Mouse (Mus musculus): ENCODE measurements around the gene Ppfia3. TPM values are rescaled to one million over a fixed set of nuclear protein-coding genes. Genes with fewer than 3 reads are reported as not detected.
A peak's percentile ranks its signal among the peaks of the same experiment; 100 is the strongest.
"Not testable (repeated sequence)": the region's sequence is repeated elsewhere in the genome, so short reads cannot be mapped to it uniquely, and the experiment has no call there.

Ppfia3 gene
- total RNA-seq, 2 experiments from 2014 or later, result 129 to 134 TPM

DNA sequence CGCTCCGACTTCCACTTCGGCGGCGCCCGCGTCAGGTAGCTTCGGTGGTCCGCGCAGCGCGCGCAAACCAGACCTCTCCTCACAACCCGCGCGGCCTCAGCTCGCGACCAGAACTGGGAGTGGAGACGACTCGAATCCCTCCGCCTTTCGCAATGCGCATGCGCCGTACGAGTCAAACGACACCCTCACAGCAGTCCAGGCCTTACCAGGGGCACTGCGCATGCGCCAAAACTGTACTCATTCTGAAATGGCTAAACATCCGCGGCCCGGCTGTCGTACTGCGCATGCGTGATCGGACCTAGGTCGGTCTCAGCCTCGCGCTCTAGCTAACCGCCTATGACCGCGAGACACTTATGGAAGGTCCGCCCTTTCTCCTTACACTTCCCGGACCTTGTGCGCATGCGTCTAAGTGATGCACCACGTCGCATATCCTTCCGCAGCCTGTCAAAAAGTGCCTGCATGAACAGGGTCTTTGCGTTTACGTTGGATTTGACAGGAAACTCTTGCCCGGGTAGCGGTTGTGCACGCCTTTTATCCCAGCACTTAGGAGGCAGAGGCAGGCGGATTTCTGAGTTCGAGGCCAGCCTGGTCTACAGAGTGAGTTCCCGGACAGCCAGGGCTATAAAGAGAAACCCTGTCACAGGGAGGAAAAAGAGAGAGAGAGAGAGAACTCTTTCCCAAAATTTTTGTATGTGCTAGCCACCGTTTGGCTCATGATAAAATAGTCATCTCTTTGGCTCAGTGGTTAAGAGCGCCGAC, 28.9 kb upstream of the Ppfia3 start, which contains the start of gene Snrnp70:
Gene Snrnp70 (minus strand): TSS at position 165 of the 759 bp plus-strand sequence.
- peak; percentile 99 to 100 for DNase-seq (ENCODE audit: extremely low spot score in 1 of 2, low spot score in 1 of 2)

DNA sequence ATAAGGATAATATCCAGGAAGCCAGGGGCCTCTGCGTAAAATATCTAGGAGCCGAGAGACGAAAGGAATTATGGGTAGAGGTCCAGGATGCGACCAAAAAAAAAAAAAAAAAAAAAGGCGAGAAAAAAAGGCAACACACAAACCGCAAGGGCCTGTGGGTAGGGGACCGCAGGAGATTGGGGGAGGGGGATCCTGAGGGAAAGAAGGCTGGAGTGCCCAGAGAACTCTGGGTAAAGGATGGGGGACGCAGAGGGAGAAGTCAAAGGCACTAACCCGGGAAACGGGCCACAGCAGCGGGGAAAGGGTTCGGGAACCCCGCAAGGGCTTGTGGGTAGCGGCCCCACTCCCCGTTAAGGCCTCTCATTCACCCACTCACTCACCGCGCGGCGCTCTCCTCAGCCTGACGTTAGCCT, 28.3 kb upstream of the Ppfia3 start:
- DNase-seq (ENCODE audit: extremely low spot score in 1 of 2, low spot score in 1 of 2), result no peak

DNA sequence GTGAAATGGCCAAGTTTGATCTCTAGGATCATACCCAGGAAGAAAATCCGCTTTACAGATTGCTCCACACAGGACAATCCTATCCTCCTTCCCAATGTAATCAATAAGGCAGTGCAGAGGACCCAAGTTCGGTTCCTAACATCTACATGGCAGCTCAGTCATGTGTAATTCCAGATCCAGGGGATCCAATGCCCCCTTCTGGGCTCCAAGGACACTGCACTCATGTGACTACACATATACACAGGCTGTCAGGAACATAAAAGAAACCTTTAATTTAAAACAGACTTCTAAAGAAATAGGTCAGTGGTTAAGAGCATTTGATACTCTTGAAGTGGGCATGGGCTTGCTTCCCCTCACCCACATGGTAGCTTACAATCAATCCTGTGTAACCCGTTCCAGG, 19.3 kb upstream of the Ppfia3 start:
- no peak for DNase-seq (ENCODE audit: extremely low spot score in 1 of 2, low spot score in 1 of 2)

DNA sequence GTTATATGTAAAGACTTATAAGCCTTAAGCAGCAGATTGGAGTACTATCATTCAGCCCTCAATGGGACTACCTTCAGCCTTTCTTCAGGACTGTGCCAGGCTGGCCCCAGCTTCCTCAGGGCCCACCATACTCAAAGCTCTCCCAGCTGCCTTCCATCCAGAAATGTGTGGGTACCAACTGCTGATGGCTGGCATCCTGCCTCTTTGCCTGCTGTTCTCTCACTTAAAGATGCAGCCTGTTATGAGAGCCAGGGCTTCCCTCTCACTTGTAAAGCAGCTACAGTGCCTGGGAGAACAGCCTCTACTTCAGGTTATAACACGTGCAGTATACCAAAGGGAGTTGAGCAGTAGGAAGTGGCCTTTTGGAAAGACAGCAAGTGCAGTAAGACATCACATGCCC, 9.2 kb upstream of the Ppfia3 start:
- DNase-seq (ENCODE audit: extremely low spot score in 1 of 2, low spot score in 1 of 2), result no peak

DNA sequence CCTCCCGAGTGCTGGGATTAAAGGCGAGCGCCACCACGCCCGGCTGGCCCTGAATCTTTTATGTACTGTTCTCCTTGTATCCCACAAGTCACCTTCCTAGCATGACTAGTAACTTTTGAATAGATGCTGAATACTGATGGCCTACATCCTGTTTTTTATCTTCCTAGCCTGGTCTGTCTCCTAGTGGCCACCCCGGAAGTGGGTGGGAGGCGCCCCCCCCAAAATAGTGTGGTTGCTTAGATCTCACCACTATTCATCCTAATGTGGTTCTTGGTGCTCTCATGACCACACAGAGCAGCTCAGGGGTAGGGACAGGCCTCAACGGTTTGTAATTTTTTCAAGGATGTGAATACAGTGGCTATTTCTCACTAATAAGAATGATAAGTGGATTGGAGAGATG, 7.8 kb upstream of the Ppfia3 start:
- no peak for DNase-seq (ENCODE audit: extremely low spot score in 1 of 2, low spot score in 1 of 2)

DNA sequence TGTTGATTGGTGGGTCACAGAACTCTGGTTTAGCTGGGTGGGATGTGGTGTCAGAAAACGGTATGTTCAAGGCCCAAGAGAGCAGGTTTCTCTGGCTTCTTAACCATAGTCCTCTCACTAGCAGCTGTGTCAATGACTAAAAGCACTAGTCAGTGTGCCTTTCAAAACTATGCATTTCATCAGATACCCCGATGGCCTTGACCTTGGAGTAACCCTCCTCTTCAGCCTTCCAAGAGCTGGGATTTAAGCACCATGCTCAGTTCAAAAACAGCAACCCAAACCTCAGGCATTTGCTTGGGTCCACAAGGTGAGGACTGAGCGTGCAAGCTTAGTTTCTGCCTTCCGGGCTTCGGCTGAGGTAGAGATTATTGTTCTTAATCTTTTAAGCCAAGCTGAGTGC, 5.6 kb upstream of the Ppfia3 start:
- no peak for DNase-seq (ENCODE audit: extremely low spot score in 1 of 2, low spot score in 1 of 2)

DNA sequence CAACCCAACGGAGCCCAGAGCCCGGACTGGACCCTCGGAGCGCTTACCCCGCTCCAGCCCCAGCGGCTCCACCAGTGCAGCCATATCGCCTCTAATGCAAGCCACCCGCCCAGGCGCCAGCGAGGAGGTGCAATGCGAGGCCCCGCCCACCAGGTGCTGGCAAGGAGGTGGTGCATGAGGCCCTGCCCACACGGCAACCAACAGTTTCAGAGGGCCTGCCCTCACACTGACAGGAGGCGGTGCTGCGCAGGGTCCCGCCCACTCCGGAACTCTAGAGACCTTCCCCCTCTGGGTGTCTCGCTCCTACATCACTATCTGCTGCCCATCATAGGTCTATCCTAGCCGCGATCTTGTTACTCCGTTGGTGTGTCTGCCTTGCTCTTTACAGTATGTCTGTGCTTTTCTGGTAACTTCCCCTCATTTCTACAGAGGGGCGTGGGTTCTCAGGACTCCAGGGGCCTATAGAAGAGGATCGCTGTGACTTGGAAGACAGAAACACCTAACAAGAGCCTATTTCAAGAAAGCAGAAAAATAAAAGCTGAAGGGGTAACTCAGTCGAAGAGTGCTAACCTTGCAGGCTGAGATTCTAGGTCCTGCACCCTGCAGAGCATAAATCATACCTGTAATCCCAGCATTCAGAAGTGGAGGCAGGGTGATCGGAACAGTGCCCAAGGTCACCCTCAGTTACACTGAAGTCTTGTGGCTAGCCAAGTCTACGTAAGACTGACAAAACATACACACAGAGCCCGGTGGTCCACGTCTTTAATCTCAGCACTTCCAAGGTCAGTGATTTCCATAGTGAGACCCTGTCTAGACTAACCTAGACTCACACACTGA, 3.9 kb upstream of the Ppfia3 start, which contains the start of gene Lin7b:
Gene Lin7b (minus strand): TSS at position 109 of the 837 bp plus-strand sequence.
- peak; percentile 81 to 88 for DNase-seq (ENCODE audit: extremely low spot score in 1 of 2, low spot score in 1 of 2)

DNA sequence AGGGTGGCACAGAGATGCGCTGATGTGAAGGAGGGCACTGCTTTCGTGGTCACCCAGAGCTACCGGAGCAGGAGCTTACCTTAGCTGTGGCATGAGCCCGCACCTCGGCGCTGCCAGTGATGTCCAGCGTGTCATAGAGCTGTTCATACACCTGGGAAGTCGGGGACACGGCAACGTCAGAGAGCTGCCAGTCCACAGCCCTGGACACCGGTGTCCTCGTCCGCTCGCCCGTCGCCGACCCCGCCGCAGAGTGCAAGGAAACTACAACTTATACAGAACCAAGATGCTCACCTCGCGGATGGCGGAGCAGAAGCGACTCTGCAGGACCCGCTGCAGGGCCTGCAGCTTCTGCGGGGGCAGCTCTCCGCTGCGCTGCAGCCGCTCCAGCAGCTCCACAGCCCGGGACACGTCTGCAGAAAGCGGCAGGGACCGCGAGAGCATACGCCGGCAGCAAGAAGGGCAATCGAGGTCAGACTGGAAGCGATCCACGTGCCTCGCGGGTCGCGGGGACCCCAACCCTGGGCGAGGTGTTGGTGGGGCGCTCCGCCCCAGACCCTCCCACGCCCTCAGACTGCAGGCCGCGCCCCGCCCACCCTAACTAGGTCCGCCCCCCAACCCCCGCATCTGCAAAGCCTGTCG, 3.1 kb upstream of the Ppfia3 start:
- no peak for DNase-seq (ENCODE audit: extremely low spot score in 1 of 2, low spot score in 1 of 2)

DNA sequence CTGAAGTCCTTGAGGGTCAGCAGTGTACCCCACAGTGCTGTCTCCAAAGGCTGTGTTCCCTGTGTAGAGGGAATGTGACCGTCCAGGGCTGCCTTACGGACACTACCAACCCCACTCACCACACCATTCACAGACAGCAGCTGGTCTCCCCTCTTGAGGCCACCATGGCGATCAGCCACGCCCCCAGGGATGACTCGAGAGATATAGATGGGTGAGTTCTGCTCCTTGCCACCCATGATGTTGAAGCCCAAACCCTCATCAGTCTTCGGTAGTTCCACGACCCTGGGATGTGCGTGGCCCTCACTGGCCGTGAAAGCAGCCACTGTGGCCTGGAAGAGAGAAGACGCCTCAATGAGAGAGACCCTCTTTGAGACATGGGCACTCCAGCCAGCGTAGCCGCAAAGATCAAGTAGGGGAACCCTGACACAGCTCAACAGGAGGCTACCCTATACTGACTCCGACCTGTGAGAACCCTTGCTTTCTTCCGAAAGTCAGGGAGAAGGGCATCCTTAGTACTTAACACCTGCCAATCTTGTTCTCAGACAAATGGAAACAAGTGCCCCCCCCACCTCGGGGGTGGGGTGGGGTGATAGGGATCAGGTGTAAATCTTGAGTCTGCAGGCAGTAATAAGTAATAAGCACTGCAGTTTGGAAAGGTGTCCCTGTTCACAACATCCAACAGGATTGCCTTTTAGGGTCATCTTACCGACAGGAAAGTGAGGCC, 2.4 kb upstream of the Ppfia3 start:
- no peak for DNase-seq (ENCODE audit: extremely low spot score in 1 of 2, low spot score in 1 of 2)

DNA sequence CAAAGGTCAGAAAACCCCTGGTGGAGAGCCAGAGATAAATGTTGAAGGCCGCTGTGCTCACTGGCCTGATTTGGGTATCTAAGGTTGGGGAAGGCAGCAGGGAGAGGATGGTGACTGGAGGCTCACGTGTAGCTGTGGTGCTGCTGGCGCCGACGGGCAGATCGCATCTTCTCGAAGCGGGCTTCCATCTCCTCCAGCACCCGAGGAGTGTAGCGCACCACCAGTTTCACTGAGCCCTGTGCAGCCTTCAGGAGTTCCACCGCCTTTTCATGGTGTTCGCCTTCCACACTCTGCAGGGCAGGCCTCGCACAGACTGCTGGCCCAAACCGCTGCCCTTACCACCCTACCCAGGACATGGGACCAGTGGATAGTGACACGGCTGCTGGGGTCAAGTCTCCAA, 1.4 kb upstream of the Ppfia3 start:
- no peak for DNase-seq (ENCODE audit: extremely low spot score in 1 of 2, low spot score in 1 of 2)

DNA sequence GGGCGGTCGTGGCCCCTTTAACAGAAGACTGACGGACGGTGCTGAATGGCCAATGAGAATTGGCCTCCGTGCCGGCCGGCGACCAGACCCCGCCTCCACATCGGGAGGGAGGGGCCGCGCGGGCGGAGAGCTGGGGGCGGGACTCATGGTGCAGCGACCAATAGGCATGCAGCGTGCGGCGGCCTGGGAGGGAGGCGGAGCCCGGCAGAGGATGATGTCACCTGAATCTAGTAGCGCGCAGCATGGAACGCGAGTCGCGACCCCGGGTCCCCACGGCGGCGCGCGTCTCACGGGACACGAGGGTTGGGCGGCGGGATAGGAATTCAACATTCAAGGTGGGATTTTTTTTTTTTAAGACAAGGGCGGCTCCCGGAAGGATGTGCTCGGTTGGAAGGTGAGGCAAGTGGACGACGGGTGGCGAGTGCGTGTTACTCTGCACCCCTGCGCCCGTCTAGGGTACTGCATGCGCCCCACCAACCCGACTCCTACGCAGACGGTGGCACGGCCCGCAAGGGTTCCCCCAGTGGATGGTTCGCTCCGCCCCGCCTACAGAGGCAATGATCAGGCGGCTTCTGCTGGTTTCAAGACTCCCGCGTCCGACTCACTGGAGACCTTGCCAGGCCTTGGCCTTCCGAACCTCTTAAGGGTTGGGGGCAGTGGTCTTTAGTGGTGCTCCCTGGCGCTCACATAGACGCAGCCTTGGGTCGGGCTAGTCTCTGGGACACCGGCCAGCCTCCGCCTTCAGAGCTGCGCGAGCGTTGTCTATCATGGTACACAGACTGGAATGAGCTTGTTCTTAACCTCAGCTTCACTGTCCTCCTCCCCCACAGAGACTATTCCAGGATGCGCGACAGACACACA, 431 bp upstream of the Ppfia3 start:
- peak; percentile 95 to 98 for DNase-seq (ENCODE audit: extremely low spot score in 1 of 2, low spot score in 1 of 2)

DNA sequence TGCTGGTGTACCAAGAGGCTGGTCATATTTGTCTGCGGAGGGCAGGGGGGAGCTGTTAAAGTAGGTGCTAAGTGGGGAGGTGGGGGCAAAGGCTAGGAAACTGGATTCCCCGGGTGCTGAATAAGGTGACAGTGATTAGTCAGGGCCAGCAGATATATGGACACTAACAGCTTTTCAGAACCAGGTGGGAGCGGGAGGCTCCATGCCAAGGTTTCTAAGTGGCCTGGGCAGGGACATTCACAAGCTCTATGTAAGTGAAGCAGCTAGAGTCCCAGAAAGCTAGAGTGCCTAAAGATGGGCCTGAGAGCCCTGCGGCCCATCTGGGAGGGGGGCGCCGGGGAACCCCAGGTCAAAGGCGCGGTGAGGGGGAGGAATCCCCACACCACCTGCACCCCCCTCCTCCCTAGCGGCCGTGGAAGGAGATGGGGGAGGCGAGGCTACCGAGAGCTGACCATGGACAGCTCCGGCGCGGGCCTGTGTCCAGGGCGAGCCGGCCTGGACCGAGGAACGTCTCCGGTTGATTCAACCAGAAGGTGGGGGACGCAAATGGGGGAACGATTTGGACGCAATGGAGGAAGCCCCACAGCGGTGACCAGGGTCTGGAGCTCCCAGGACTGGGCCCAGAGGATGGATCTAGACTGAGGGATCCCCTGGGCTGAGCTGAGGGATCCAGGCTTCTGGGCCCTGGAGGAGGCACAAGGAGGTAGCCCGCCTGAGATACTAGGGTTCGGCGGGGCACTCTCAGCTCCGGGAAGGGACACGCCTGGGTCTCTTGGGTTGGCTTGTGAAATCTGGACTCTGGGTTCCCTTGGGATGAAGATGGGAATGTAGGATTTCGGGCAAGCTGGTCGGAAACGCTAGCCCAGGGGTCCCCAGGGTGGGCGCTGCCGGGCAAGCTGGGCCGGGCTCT, 822 bp downstream of the Ppfia3 start:
- no peak for DNase-seq (ENCODE audit: extremely low spot score in 1 of 2, low spot score in 1 of 2)

DNA sequence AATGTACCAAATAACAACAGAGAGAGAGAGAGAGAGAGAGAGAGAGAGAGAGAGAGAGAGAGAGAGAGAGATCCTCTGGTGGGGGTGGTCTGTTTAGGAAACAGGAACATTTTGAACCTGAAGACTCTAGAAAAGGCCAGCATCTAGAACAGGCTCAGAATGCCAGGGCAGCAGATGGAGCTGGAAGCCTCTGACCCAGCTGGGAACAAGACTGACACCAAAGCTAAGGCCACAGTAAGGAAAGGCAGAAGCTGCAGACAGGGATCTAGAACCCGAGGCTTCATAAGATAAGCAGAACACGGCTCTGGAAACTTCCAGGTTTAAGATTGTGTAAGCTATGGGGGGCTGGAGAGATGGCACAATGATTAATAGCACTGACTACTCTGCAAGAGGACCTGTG, 2.8 kb downstream of the Ppfia3 start:
- DNase-seq (ENCODE audit: extremely low spot score in 1 of 2, low spot score in 1 of 2), result no peak

DNA sequence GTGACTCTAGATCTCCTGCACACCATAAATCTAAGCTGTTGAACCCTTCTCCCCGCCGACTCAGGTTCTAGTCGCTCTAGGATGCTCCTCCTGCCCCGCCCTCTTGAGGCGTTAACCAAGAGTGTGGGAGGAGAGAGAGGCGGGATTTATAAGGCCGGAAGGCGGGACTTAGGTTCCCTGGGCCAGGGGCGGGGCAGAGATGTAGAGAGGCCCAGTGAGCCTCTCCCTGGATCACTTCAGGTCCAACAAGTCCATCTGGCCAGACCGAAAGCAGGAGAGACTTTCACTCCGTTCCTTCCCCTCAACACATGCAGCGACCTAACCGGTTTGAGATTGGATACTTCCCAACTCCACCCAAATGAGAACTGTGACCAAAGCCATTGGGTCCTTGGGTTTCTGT, 4.0 kb downstream of the Ppfia3 start:
- DNase-seq (ENCODE audit: extremely low spot score in 1 of 2, low spot score in 1 of 2), result peak in 1 of 2 experiments; percentile 32

DNA sequence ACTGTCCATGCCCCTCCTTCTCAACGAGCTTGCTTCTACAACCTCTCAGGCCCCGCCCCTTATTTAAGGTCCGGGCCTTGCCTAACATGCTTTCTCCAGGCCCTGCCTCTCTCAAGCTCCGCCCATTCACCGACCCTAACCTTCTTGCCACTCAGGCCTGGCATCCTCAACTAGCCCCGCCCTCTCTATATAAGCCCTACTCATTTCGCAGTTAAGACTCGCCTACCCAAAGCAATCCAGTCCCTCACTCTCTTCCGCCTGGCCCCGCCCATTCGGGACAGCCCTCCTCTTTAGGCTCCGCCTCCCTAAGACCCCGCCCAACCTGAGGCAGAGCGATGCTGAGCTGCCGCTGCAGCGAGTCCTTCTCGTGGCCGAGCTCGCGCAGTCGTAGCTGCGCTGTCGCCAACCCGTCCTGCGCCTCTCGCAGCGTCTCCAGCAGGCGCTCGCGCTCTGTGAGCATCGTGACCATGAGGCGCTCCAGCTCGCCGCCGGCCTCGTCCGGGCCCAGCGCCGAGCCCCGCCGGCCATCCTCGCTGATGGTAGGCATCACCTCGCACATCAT, 5.5 kb downstream of the Ppfia3 start:
- peak; percentile 69 to 74 for DNase-seq (ENCODE audit: extremely low spot score in 1 of 2, low spot score in 1 of 2)

DNA sequence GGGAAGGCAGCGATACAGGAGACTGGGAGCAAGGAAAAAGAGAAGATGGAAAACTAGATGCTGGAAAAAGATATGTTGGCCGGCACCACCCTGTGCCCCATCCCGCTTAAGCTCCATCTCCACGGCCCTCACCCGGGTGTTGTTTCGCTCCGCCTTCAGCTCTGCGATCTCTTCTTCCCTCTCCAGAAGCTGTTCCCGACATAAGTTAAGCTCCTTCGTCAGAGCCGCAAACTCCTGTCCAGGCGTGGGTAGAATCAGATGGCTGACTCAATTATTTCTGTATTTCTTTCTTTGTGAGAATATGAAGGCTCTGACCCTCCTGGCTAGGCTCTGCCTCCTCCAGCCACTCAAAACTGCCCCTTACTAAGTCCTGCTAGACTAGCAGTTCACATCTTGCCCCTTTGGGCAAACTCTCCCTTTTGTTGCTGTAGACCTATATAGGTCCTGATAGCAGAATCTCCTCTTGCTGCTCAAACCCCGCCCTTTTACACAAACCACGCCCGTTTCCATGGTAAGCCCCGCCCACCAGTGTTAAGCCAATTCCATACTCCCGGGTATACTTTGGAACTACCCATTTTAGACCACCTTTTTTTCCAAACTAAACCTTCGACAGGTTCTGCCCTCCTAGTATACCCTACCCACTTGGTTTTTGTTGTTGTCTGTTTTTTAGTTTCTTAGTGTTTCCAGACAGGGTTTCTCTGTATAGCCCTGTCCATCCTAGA, 6.3 kb downstream of the Ppfia3 start:
- DNase-seq (ENCODE audit: extremely low spot score in 1 of 2, low spot score in 1 of 2), result no peak

DNA sequence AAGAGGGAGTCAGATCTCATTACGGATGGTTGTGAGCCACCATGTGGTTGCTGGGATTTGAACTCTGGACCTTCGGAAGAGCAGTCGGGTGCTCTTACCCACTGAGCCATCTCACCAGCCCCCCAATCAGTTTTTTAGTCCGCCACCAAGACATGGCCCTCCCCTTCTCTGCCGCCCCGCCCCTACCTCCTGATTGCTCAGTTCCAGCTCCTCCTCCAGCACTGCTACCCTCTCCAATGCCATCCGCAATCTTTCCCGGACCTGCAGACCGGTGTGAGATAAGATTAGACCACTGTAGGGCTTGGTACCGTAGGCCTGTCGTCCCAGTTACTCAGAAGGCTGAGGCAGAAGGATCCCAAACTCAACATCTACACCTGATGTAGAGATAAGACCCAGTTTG, 7.7 kb downstream of the Ppfia3 start:
- not testable (repeated sequence) for DNase-seq (ENCODE audit: extremely low spot score in 1 of 2, low spot score in 1 of 2)

DNA sequence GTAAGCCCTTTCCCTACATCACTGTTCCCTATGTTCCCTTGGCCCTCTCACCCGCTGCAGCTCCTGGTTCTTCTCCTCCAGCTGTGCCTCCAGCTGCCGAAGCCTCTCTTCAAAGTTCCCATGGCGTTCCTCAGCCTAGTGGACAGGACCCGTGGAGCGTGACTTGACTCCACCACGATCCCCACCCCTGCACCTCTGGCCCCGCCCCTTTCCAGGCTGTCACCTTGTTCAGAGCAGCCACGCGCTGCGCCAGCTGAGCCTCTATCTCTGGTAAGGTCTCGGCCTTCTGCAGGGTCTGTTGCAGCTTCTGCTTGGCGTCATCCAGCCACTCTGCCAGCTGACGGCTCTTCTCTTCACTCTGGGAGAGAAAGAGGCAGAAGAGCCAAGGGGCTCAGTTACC, 10.7 kb downstream of the Ppfia3 start:
- no peak for DNase-seq (ENCODE audit: extremely low spot score in 1 of 2, low spot score in 1 of 2)
